Mouse (Mus musculus) liver, embryonic 13.5 days (tissue): Measurements from ENCODE around the gene Ccnk. TPM values are rescaled to one million over a fixed set of nuclear protein-coding genes. Genes with fewer than 3 reads are reported as not detected.

Source experiments
- ATAC-seq: fragments of 200-750 bp; cut with Nextera tagmentation; 2 replicates; pipeline ENCODE4 v1.8.0; 2017; ENCODE audit warnings: low read depth, mild to moderate bottlenecking, moderate number of reproducible peaks, moderate library complexity
- DNase-seq: peaks from one replicate; pipeline ENCODE4 v3.0.0; 2022
- H3K27ac ChIP-seq: fragments of 300-500 bp; sonication (generic); 2 replicates; pipeline ENCODE4 v1.5.1; 2015; ENCODE audit warnings: moderate library complexity, mild to moderate bottlenecking, inconsistent platforms
- H3K27me3 ChIP-seq: fragments of 300-500 bp; sonication (generic); 2 replicates; pipeline ENCODE4 v1.6.1; 2015; ENCODE audit warnings: mild to moderate bottlenecking, inconsistent platforms
- H3K36me3 ChIP-seq: fragments of 300-500 bp; sonication (generic); 2 replicates; pipeline ENCODE4 v1.6.1; 2015; ENCODE audit warnings: mild to moderate bottlenecking, inconsistent platforms
- H3K4me1 ChIP-seq: fragments of 300-500 bp; sonication (generic); replicated peaks from 2 replicates; pipeline ENCODE4 v1.6.1; 2015; ENCODE audit warnings: inconsistent platforms
- H3K4me2 ChIP-seq: fragments of 300-500 bp; sonication (generic); 2 replicates; pipeline ENCODE4 v1.6.1; 2015; ENCODE audit warnings: inconsistent platforms, mild to moderate bottlenecking, moderate library complexity
- H3K4me3 ChIP-seq: fragments of 300-500 bp; sonication (generic); replicated peaks from 2 replicates; pipeline ENCODE4 v1.5.1; 2015; ENCODE audit warnings: mild to moderate bottlenecking, inconsistent platforms
- H3K9ac ChIP-seq: fragments of 300-500 bp; sonication (generic); 2 replicates; pipeline ENCODE4 v1.6.1; 2015; ENCODE audit warnings: mild to moderate bottlenecking, inconsistent platforms
- H3K9me3 ChIP-seq: fragments of 300-500 bp; sonication (generic); replicated peaks from 2 replicates; pipeline ENCODE4 v1.6.1; 2016; ENCODE audit warnings: inconsistent platforms
- WGBS: fragments of 180-500 bp; shearing (Covaris S2); methylation state at CpG from one replicate; pipeline ENCODE4 v1.1.7; 2015; ENCODE audit not compliant: insufficient replicate concordance; 5-methylcytosine and 5-hydroxymethylcytosine counted together
- polyA plus RNA-seq: library from polyadenylated mRNA; unstranded; fragments of >200 nt; fragmentation: Nextera tagmentation; extraction: Ambion mirVana; gene quantifications from 2 replicates; pipeline ENCODE4 v1.2.1, GENCODE M21; 2015

The Ccnk gene
- polyA plus RNA-seq, 1 experiment from 2014 or later: 2.3 TPM

DNA sequence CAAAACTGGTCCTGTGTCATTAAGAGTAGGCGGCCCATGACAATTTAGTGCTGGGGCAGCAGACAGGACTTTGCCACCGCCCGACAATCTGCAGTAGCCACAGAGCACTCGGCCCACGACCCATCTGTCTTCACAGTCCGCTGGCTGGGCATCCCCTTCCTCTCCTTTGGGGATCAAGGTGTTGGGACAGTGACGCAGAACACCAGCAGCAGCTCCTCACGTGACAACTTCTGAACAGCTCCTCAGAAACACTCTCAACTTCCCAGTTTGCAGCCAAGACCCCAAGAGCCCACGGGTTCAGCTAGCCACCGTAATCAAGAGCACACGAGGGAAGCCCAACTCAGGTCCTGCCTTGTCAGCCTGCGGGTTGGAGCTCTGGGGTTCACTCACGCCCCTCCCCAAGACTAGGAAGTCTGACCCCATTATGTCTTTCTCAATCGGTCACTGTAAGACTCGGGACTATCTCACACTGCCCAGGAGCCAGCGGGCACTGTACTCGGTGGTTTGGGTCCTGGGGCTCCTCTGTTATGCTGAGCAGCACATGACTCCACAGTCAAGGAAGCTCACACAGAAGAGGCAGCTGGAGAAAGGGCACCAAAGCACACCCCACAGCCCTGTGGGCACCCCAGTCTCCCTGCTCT lies 59.1 kb downstream of the Ccnk start:
- no peaks in the 10 kb centered on the region for H3K36me3 ChIP-seq
- no peak overlapping the region for H3K4me3 ChIP-seq
- no peak overlapping the region for H3K27ac ChIP-seq
- DNase-seq (no peak), ATAC-seq (no peak)
- H3K27me3 ChIP-seq: no peaks in the 10 kb centered on the region
- WGBS: 66% methylated on average over 17 of the region's 17 CpGs
- no peak overlapping the region for H3K9ac ChIP-seq
- peaks cover 65% of the 10 kb centered on the region for H3K4me1 ChIP-seq
- no peaks in the 10 kb centered on the region for H3K9me3 ChIP-seq
- no peak overlapping the region for H3K4me2 ChIP-seq

DNA sequence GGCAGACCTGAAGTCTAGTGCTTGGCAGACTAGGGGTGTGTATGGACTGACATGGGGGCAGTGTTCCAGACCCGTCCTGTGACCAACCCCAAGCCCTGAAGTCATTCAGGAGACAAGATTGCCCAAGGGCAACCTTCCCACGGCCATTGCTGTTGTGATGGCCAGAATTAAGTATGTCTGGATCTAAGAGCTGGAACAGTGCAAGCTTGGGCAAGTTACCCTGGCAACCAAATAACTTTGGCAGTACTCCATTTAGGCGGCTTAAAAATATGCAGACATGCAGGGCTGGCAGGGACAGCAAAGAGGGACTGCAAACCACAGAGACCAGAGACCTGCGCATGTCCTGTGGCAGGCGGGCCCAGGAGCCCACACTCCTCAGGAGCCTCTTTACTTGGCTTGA lies 60.1 kb downstream of the Ccnk start:
- no peak for DNase-seq
- H3K27ac ChIP-seq: no peak overlapping the region
- H3K4me1 ChIP-seq: peaks cover 67% of the 10 kb centered on the region

DNA sequence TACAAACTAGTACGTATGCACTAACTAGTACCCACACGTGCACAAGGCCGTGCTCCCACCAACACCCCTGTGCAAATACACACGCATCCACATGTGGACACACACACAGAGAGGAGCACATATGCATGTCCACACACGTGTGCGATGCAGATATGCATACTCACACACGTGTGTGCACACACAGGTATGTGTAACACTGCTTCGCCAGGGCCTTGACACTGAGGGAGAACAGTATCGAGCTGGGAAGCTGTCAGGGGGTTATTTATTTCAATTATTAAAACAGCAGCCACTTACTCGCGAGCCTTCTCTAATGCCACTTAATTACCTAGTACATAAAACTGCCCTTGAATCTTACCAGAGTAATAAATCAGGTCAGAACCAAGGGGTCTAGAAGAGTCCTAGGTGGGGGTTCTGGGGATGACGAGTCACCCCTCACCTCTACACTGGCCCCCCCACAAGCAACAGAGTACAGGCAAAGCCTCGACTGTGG lies 61.1 kb downstream of the Ccnk start:
- Histone ChIP-seq H3K4me2 (no peak overlapping the region), H3K27me3 (no peaks in the 10 kb centered on the region), H3K4me3 (no peak overlapping the region), H3K36me3 (no peaks in the 10 kb centered on the region), H3K4me1 (peaks cover 70% of the 10 kb centered on the region), H3K9ac (no peak overlapping the region), H3K9me3 (no peaks in the 10 kb centered on the region), H3K27ac (no peak overlapping the region)
- 75% methylated on average over 13 of the region's 13 CpGs for WGBS
- ATAC-seq: no peak
- no peak for DNase-seq

More for the DNA sequence above, 60.1 kb downstream of the Ccnk start:
- H3K9ac ChIP-seq: no peak overlapping the region
- no peak overlapping the region for H3K4me3 ChIP-seq
- ATAC-seq: no peak
- H3K36me3 ChIP-seq: no peaks in the 10 kb centered on the region
- no peaks in the 10 kb centered on the region for H3K9me3 ChIP-seq
- H3K4me2 ChIP-seq: no peak overlapping the region
- no peaks in the 10 kb centered on the region for H3K27me3 ChIP-seq
- WGBS: 54% methylated on average over 5 of the region's 5 CpGs

DNA sequence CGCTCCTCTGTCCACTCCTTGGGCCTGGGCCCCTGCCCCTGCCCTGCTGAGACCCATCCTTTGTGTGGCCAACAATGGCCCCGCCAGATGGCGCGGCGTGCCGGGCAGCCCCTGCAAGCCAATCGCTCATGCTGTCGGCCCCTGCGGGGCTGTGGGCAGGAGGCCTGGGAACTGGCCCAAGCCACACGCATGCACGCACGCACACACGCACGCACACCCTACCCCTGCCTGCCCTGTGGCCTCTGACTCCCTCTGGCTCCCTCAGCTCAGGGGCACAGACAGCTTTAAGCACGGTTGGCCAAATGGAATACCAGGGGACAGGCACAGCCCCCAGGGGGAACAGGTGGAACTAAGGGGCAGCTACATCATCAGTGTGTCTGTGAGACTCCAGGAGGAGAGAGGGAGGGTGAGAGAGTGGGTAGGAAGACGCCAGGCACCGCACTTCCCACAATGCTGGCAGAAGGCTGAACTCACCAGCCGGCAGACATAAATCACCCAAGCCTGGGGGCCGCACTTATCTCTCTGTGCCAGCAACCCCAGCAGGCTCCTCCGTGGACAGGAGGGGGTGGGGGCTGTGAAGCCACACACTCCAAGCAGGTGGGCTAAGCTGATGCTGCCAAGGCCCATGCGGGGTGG lies 61.7 kb downstream of the Ccnk start:
- Histone ChIP-seq H3K4me1 (peaks cover 76% of the 10 kb centered on the region), H3K27ac (no peak overlapping the region), H3K27me3 (no peaks in the 10 kb centered on the region), H3K4me2 (no peak overlapping the region), H3K4me3 (no peak overlapping the region), H3K9me3 (no peaks in the 10 kb centered on the region), H3K9ac (no peak overlapping the region), H3K36me3 (no peaks in the 10 kb centered on the region)
- no peak for ATAC-seq
- 45% methylated on average over 21 of the region's 21 CpGs for WGBS
- peak; percentile 15 for DNase-seq

DNA sequence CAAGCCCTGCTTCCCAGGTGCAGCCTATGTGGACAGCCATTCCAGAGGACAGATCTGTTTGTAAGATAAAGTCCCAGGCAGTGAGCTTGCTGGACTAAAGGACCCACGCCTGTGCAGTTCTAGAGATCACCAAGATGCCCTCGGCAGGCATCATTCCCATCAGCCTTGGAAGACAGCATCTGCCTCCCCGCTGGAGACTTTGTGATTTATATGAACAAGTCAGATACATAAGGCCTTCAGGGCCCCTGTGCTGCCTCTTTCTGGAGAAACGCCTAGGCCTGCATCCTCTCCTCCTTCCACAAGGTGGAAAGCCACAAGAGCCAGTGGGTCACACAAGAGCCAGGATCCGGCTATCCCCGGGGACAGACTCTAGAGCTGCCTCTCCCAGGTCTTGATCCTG lies 62.2 kb downstream of the Ccnk start:
- no peaks in the 10 kb centered on the region for H3K27me3 ChIP-seq
- DNase-seq: no peak
- H3K9ac ChIP-seq: no peak overlapping the region
- no peaks in the 10 kb centered on the region for H3K36me3 ChIP-seq
- no peak overlapping the region for H3K4me3 ChIP-seq
- WGBS: 49% methylated on average over 6 of the region's 6 CpGs
- no peaks in the 10 kb centered on the region for H3K9me3 ChIP-seq
- peaks cover 78% of the 10 kb centered on the region for H3K4me1 ChIP-seq
- H3K27ac ChIP-seq: no peak overlapping the region
- no peak for ATAC-seq
- H3K4me2 ChIP-seq: no peak overlapping the region

DNA sequence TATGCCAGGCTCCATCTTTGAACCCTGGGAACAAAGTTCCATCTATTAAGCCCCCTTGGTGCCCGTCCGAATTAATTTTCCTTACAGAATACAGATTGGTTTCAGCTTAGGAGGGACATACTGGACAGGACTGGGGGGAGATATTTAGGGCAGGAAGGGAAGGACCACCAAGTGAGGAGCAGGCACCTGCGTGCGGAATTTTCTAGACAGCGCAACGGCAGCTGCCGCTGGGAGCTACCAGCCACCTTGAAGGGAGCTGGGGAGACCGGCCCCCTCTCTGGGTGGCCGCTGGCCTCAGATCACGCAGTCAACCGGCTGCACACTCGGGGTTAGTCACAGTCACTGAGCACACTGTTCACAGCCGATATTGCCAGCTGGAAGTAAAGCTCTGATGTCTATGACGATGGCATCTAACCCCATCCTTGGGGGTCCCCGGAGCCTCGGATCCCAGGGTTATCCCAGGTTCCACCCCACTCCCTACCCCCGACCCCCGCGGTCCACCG lies 62.9 kb downstream of the Ccnk start:
- Histone ChIP-seq H3K9ac (no peak overlapping the region), H3K4me2 (no peak overlapping the region), H3K4me1 (peaks cover 78% of the 10 kb centered on the region), H3K36me3 (no peaks in the 10 kb centered on the region), H3K27ac (no peak overlapping the region), H3K9me3 (no peaks in the 10 kb centered on the region), H3K4me3 (no peak overlapping the region), H3K27me3 (no peaks in the 10 kb centered on the region)
- ATAC-seq (no peak), DNase-seq (no peak)
- 79% methylated on average over 20 of the region's 20 CpGs for WGBS

DNA sequence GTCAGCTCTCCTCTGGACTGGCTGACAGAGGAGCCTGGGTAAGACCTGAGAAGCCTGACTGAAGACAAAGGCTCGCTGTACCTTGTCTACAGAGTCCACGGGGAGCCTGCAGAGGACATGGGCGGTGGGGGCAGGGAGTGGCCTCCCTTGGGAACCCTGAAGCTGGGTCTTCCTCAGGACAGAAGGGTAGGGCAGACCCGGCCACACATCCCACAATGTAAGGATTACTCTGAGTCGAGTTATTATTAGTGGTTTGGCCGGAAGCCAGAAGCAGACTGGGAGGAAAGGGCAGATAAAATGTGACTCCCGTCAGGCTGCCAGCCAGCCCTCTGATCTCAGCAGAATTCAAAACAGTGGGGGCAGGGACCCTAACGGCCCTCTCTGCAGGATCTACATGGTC lies 65.4 kb downstream of the Ccnk start:
- H3K4me3 ChIP-seq: no peak overlapping the region
- no peaks in the 10 kb centered on the region for H3K27me3 ChIP-seq
- peak overlapping the region; percentile 58; the same call in 1 of the 2 replicates for H3K27ac ChIP-seq
- WGBS: 1% methylated on average over 8 of the region's 8 CpGs
- H3K4me1 ChIP-seq: peaks cover 69% of the 10 kb centered on the region
- no peaks in the 10 kb centered on the region for H3K9me3 ChIP-seq
- peak overlapping the region; percentile 10; the same call in 1 of the 2 replicates for H3K9ac ChIP-seq
- DNase-seq: peak; percentile 24
- ATAC-seq: peak; percentile 21
- H3K36me3 ChIP-seq: no peaks in the 10 kb centered on the region
- peak overlapping the region; percentile 43 for H3K4me2 ChIP-seq

DNA sequence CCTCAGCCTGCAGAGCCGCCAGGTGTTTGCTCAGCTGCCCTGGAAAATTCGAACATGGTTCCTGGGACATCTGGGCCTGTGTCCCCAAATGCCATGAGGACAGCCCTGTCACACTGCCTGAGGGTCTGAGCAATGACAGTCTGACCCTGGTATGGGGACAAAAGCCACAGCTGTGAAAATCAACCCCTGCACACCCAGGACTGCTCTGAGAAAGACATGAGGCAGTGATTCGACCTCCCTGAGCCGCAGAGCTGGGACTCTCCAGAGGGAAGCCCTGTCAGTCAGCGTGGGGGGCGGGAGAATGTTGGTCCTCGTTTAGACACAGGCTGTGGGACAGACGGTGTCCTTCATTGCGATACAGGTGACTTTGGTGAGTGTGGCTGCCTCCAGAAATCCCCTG lies 66.2 kb downstream of the Ccnk start:
- peaks cover 69% of the 10 kb centered on the region for H3K4me1 ChIP-seq

DNA sequence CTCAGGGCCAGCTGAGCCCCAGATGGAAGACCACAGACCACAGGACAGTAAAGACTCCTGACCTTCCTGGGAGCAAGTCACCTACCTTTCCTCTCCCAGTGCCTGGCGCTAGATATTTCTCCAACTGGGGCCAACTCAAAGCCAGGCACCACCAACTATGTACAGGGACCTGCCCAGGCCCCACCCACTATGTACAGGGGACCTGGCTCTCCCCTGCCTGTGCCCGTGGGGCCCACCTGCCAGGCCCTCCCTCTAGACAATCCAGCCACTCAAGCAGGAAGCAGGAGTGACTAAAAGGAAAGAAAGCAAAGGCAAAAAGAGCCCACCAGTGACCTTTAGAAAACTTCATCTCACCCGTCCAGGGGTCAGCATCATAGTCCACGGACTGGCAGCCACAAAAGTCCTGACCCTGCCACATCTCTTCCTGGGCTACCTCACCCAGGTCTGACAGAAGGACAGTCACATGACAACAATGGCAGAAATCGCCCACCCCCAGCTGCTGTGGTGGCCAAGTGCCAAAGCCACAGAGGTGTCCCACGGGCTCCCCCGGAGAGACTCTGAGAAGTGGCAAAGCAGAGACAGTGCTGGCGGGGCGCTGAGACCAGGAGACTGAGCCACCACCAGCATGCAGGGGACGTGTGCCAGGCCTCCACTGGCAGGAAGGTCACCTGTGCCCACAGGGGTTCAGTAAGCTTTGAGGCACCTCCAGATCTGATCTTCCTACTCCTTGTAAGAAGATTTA lies 67.6 kb downstream of the Ccnk start:
- Histone ChIP-seq H3K4me1 (peaks cover 66% of the 10 kb centered on the region), H3K4me2 (no peak overlapping the region)

More for the DNA sequence above, 66.2 kb downstream of the Ccnk start:
- peak overlapping the region; percentile 43; the same call in 1 of the 2 replicates for H3K4me2 ChIP-seq
- no peak for ATAC-seq
- H3K4me3 ChIP-seq: no peak overlapping the region
- no peak overlapping the region for H3K9ac ChIP-seq
- DNase-seq: no peak
- WGBS: 47% methylated on average over 9 of the region's 9 CpGs
- no peaks in the 10 kb centered on the region for H3K27me3 ChIP-seq
- no peaks in the 10 kb centered on the region for H3K9me3 ChIP-seq
- H3K27ac ChIP-seq: no peak overlapping the region
- no peaks in the 10 kb centered on the region for H3K36me3 ChIP-seq

DNA sequence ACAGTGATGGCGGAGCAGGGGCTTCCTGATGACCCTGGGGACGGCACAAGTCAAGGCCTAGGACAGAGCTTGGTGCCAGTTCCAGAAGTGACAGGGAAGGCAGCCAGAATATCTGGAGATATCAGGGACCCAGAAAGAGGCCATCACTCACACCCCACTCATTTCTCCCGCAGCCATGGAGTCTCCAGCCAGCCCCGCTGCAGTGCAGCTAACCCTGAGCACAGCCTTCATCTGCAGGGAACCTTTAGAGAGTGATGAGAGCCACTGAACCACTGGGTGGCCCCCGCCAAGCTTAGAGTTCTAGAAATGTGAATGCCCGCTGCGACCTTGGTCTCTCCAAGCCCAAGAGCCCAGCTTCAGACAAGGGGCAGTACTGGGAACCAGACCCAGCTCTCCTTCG lies 69.6 kb downstream of the Ccnk start:
- no peaks in the 10 kb centered on the region for H3K27me3 ChIP-seq
- no peak for DNase-seq
- H3K4me1 ChIP-seq: peaks cover 79% of the 10 kb centered on the region
- no peak overlapping the region for H3K27ac ChIP-seq
- H3K36me3 ChIP-seq: no peaks in the 10 kb centered on the region
- WGBS: 77% methylated on average over 8 of the region's 8 CpGs
- no peaks in the 10 kb centered on the region for H3K9me3 ChIP-seq
- H3K9ac ChIP-seq: no peak overlapping the region
- H3K4me3 ChIP-seq: no peak overlapping the region
- no peak for ATAC-seq
- peak overlapping the region; percentile 36; the same call in 1 of the 2 replicates for H3K4me2 ChIP-seq

More for the DNA sequence above, 67.6 kb downstream of the Ccnk start:
- Histone ChIP-seq H3K27ac (no peak overlapping the region), H3K9me3 (no peaks in the 10 kb centered on the region), H3K27me3 (no peaks in the 10 kb centered on the region), H3K4me3 (no peak overlapping the region), H3K9ac (no peak overlapping the region), H3K36me3 (no peaks in the 10 kb centered on the region)
- WGBS: 52% methylated on average over 10 of the region's 10 CpGs
- ATAC-seq (no peak), DNase-seq (no peak)

DNA sequence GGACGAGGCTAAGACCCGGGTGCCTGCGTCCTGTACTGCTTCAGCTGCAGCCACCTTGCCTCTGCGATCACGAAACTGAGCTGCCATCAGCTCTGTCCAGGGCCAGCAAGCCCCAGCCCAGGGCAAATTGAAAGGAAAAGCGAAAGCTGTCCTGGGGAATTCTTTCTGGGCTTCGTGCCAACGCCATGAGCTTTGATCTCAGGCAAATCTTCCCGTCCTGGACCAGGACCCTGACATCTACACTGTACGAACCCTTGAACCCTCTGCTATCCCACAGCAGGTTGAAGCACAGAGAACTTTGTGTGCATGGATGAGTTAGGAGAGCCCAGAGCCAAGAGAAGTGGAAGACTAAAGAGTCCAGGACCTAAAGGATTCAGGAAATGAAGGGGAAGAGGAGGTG lies 70.1 kb downstream of the Ccnk start:
- DNase-seq (no peak), ATAC-seq (peak; percentile 50)
- Histone ChIP-seq H3K4me3 (no peak overlapping the region), H3K4me1 (peaks cover 74% of the 10 kb centered on the region), H3K36me3 (no peaks in the 10 kb centered on the region), H3K9ac (no peak overlapping the region), H3K27me3 (no peaks in the 10 kb centered on the region), H3K9me3 (no peaks in the 10 kb centered on the region), H3K27ac (no peak overlapping the region), H3K4me2 (peak overlapping the region; percentile 36)
- WGBS: 70% methylated on average over 10 of the region's 10 CpGs
